Mouse (Mus musculus): ENCODE results near the gene Akain1. TPM values are rescaled to one million over a fixed set of nuclear protein-coding genes. Genes with fewer than 3 reads are reported as not detected.

Gene Akain1
- total RNA-seq (2014; rRNA removed; ENCODE audit: low replicate concordance) (0.08 TPM in 1 of 2 replicates, not detected in the other), polyA plus RNA-seq (2015; fragmentation: Nextera tagmentation; extraction: Ambion mirVana) (0.04 TPM in 1 of 2 replicates, not detected in the other)

- H3K36me3 ChIP-seq (replicated peaks; ENCODE audit: control insufficient read depth, insufficient read depth, low read length): no peaks in the 10 kb centered on the region
- H3K9ac ChIP-seq (replicated peaks; ENCODE audit: low read depth, low read length): no peak within 1 kb of the TSS
- no peak within 1 kb of the TSS for H3K27ac ChIP-seq (ENCODE audit: low read depth)
- peaks cover 24% of the 10 kb centered on the region for H3K27me3 ChIP-seq (ENCODE audit: control insufficient read depth, insufficient read depth, low read length)
- TF ChIP-seq EP300 (IDR thresholded peaks at IDR 0.05; ENCODE audit: low read depth): no peak
- TF ChIP-seq CTCF (IDR thresholded peaks at IDR 0.05; ENCODE audit: low read depth): no peak
- ATAC-seq (ENCODE audit: insufficient read depth, low read depth) (peak; percentile 96), DNase-seq (ENCODE audit: low spot score) (peak; percentile 53)
- WGBS: under 1% methylated on average over 27 of the region's 44 CpGs
- peaks cover 14% of the 10 kb centered on the region for H3K4me1 ChIP-seq (ENCODE audit: control insufficient read depth, insufficient read depth)
- peak within 1 kb of the TSS; percentile 42 for H3K4me3 ChIP-seq (ENCODE audit: low read depth, low read length)
- peak within 1 kb of the TSS; percentile 70 for H3K4me2 ChIP-seq (ENCODE audit: low read depth, low read length)
- no peaks in the 10 kb centered on the region for H3K9me3 ChIP-seq (replicated peaks; ENCODE audit: control insufficient read depth, low read length)
These were observed at the start of gene Akain1 for GRCm38 (mm10) chr17:69438990-69439491. Akain1 (plus strand) TSS chr17:69439326.

- TF ChIP-seq CTCF (IDR thresholded peaks at IDR 0.05; ENCODE audit: low read depth) (peak; percentile 31), EP300 (IDR thresholded peaks at IDR 0.05; ENCODE audit: low read depth) (no peak)
- Histone ChIP-seq H3K4me1 (ENCODE audit: control insufficient read depth, insufficient read depth) (no peaks in the 10 kb centered on the region), H3K9me3 (replicated peaks; ENCODE audit: control insufficient read depth, low read length) (no peaks in the 10 kb centered on the region), H3K27me3 (ENCODE audit: control insufficient read depth, insufficient read depth, low read length) (no peaks in the 10 kb centered on the region), H3K4me3 (ENCODE audit: low read depth, low read length) (peak overlapping the region; percentile 26; the same call in 1 of the 2 replicates), H3K9ac (replicated peaks; ENCODE audit: low read depth, low read length) (0 out of 2 replicates have a peak overlapping the region, but pooled peaks have one; percentile 13), H3K36me3 (replicated peaks; ENCODE audit: control insufficient read depth, insufficient read depth, low read length) (peaks cover 4% of the 10 kb centered on the region), H3K27ac (ENCODE audit: low read depth) (0 out of 2 replicates have a peak overlapping the region, but pooled peaks have one; percentile 3), H3K4me2 (ENCODE audit: low read depth, low read length) (peak overlapping the region; percentile 52)
- peak; percentile 46 for DNase-seq (ENCODE audit: low spot score)
- WGBS: 18% methylated on average over 14 of the region's 16 CpGs
- ATAC-seq (ENCODE audit: insufficient read depth, low read depth): peak; percentile 57
These were observed 42.7 kb upstream of the Akain1 start for GRCm38 (mm10) chr17:69396147-69397033.

- WGBS: 31% methylated on average over 5 of the region's 5 CpGs
These were observed 42.0 kb upstream of the Akain1 start for GRCm38 (mm10) chr17:69397163-69397562.

GRCm38 (mm10) chr17:69398092-69398491, 41.0 kb upstream of the Akain1 start:
- no peak for DNase-seq (ENCODE audit: low spot score)
- Histone ChIP-seq H3K27me3 (ENCODE audit: control insufficient read depth, insufficient read depth, low read length) (no peaks in the 10 kb centered on the region), H3K4me1 (ENCODE audit: control insufficient read depth, insufficient read depth) (no peaks in the 10 kb centered on the region), H3K9me3 (replicated peaks; ENCODE audit: control insufficient read depth, low read length) (no peaks in the 10 kb centered on the region), H3K36me3 (replicated peaks; ENCODE audit: control insufficient read depth, insufficient read depth, low read length) (no peaks in the 10 kb centered on the region), H3K4me2 (ENCODE audit: low read depth, low read length) (no peak overlapping the region), H3K27ac (ENCODE audit: low read depth) (no peak overlapping the region), H3K9ac (replicated peaks; ENCODE audit: low read depth, low read length) (no peak overlapping the region), H3K4me3 (ENCODE audit: low read depth, low read length) (no peak overlapping the region)
- ATAC-seq (ENCODE audit: insufficient read depth, low read depth): no peak
- TF ChIP-seq EP300 (IDR thresholded peaks at IDR 0.05; ENCODE audit: low read depth): no peak
- TF ChIP-seq CTCF (IDR thresholded peaks at IDR 0.05; ENCODE audit: low read depth): no peak

More at GRCm38 (mm10) chr17:69397163-69397562, 42.0 kb upstream of the Akain1 start:
- peak; percentile 18 for DNase-seq (ENCODE audit: low spot score)
- H3K9me3 ChIP-seq (replicated peaks; ENCODE audit: control insufficient read depth, low read length): no peaks in the 10 kb centered on the region
- no peaks in the 10 kb centered on the region for H3K4me1 ChIP-seq (ENCODE audit: control insufficient read depth, insufficient read depth)
- TF ChIP-seq CTCF (IDR thresholded peaks at IDR 0.05; ENCODE audit: low read depth) (no peak), EP300 (IDR thresholded peaks at IDR 0.05; ENCODE audit: low read depth) (no peak)
- no peaks in the 10 kb centered on the region for H3K36me3 ChIP-seq (replicated peaks; ENCODE audit: control insufficient read depth, insufficient read depth, low read length)
- no peak overlapping the region for H3K4me3 ChIP-seq (ENCODE audit: low read depth, low read length)
- ATAC-seq (ENCODE audit: insufficient read depth, low read depth): peak; percentile 53; the same call in 1 of the 2 replicates
- no peak overlapping the region for H3K9ac ChIP-seq (replicated peaks; ENCODE audit: low read depth, low read length)
- no peak overlapping the region for H3K27ac ChIP-seq (ENCODE audit: low read depth)
- no peaks in the 10 kb centered on the region for H3K27me3 ChIP-seq (ENCODE audit: control insufficient read depth, insufficient read depth, low read length)
- no peak overlapping the region for H3K4me2 ChIP-seq (ENCODE audit: low read depth, low read length)

- Histone ChIP-seq H3K4me2 (ENCODE audit: low read depth, low read length) (no peak overlapping the region), H3K27me3 (ENCODE audit: control insufficient read depth, insufficient read depth, low read length) (no peaks in the 10 kb centered on the region), H3K9ac (replicated peaks; ENCODE audit: low read depth, low read length) (no peak overlapping the region), H3K36me3 (replicated peaks; ENCODE audit: control insufficient read depth, insufficient read depth, low read length) (no peaks in the 10 kb centered on the region), H3K4me1 (ENCODE audit: control insufficient read depth, insufficient read depth) (no peaks in the 10 kb centered on the region), H3K9me3 (replicated peaks; ENCODE audit: control insufficient read depth, low read length) (no peaks in the 10 kb centered on the region), H3K27ac (ENCODE audit: low read depth) (no peak overlapping the region), H3K4me3 (ENCODE audit: low read depth, low read length) (no peak overlapping the region)
- ATAC-seq (ENCODE audit: insufficient read depth, low read depth) (no peak), DNase-seq (ENCODE audit: low spot score) (no peak)
- 59% methylated on average over 2 of the region's 2 CpGs for WGBS
- TF ChIP-seq EP300 (IDR thresholded peaks at IDR 0.05; ENCODE audit: low read depth) (no peak), CTCF (IDR thresholded peaks at IDR 0.05; ENCODE audit: low read depth) (peak; percentile 13; the same call in 1 of the 2 replicates)
These were observed 38.0 kb upstream of the Akain1 start for GRCm38 (mm10) chr17:69401146-69401545.

All from heart, postnatal 0 days (tissue).